In genomic region chr17:73225996-73226395, GRCm38 (mm10) we compare ENCODE assay signal across 8 mouse cellular contexts.
DNase-seq lines count a peak whose midpoint lies in the region; ATAC-seq lines count a peak whose summit lies in the region.
"Had no signal": no experiment of that assay in that cellular context is flagged by ENCODE, and none has a peak within 500 bp of the region (broad histone marks: within the 10 kb centered on the region; RNA-seq: fewer than 3 reads in every experiment).

No protein-coding gene starts in this region.

- peak; percentile 11 for DNase-seq in brain, adult 2 months (ENCODE audit: low read depth, low spot score)
- peak; percentile 9 for DNase-seq in embryo, embryonic 11.5 days (ENCODE audit: low read depth, low spot score)
- peak; percentile 25 for DNase-seq in hindbrain, embryonic 11.5 days (ENCODE audit: low spot score)
- DNase-seq in layer of hippocampus, postnatal 36 days, result no peak
- DNase-seq: gastrocnemius, adult 2 months had no signal

- H3K27ac ChIP-seq in hindbrain, embryonic 11.5 days (ENCODE audit: low read depth, low read length), result peak overlapping the region; percentile 58
- H3K27ac ChIP-seq: gastrocnemius, adult 2 months had no signal

- no peaks in the 10 kb centered on the region for H3K36me3 ChIP-seq in hindbrain, embryonic 11.5 days (ENCODE audit: control insufficient read depth, insufficient read depth, low read length)

- peak; percentile 77 for ATAC-seq in hindbrain, embryonic 11.5 days (ENCODE audit: low FRiP score)
- ATAC-seq in megakaryocyte progenitor cell, adult 5-6 weeks (replicated peaks; ENCODE audit: poor library complexity), result peak; percentile 34; the same call in 1 of the 2 replicates
- no peak for ATAC-seq in activated CD4-positive, CD25-positive, alpha-beta regulatory T cell, adult 4 months
- no peak for ATAC-seq in erythroid progenitor cell, adult 5-6 weeks (replicated peaks; ENCODE audit: low FRiP score, poor library complexity, severe bottlenecking)

- H3K4me1 ChIP-seq in hindbrain, embryonic 11.5 days (replicated peaks; ENCODE audit: control insufficient read depth, insufficient read depth, low read length), result no peaks in the 10 kb centered on the region; the same call in 1 of the 2 replicates

- no peak overlapping the region for H3K4me3 ChIP-seq in hindbrain, embryonic 11.5 days (ENCODE audit: low read depth, low read length)
- H3K4me3 ChIP-seq: gastrocnemius, adult 2 months had no signal

- 40% methylated on average over 5 of the region's 5 CpGs for WGBS in hindbrain, embryonic 11.5 days

- H3K4me2 ChIP-seq in hindbrain, embryonic 11.5 days (replicated peaks; ENCODE audit: low read depth, low read length), result no peak overlapping the region

- H3K9ac ChIP-seq in hindbrain, embryonic 11.5 days (ENCODE audit: low read depth, low read length), result no peak overlapping the region

- H3K27me3 ChIP-seq in hindbrain, embryonic 11.5 days (ENCODE audit: control insufficient read depth, insufficient read depth, low read length), result no peaks in the 10 kb centered on the region

- H3K9me3 ChIP-seq in hindbrain, embryonic 11.5 days (ENCODE audit: control insufficient read depth, low read length), result no peaks in the 10 kb centered on the region

Comparison
In these comparisons a context has a peak if more than half of its experiments do, and no peak if none do; other contexts are left out.
1. DNase-seq: peak in brain, adult 2 months (single experiment), embryo, embryonic 11.5 days (single experiment) and hindbrain, embryonic 11.5 days (single experiment); none in layer of hippocampus, postnatal 36 days (0 of 2).
2. ATAC-seq: peak in hindbrain, embryonic 11.5 days (single experiment) and megakaryocyte progenitor cell, adult 5-6 weeks (single experiment); none in activated CD4-positive, CD25-positive, alpha-beta regulatory T cell, adult 4 months (single experiment) and erythroid progenitor cell, adult 5-6 weeks (single experiment).